Mouse (Mus musculus): Measurements from ENCODE around the gene Slc2a8.

DNA sequence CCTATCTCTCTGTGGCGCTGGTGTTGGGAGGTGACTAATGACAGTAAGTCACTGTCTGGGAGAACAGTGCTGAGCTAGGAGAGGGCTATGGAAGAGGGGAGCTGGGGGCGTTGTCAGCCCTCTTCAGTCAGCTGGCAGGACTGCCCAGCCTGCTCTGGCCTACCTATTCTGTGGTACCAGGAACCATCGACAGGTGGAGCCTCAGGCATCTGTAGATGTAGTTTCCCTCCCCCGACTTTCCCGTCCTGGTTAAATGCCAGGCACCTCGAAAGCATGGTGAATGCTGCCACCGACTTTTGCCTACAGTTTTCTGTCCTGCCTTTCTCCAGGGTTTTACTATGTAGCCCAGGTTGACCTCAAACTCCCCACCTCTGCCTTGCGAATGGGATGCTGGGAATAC lies 24.5 kb downstream of the Slc2a8 start:
- TF ChIP-seq GATA1 (IDR thresholded peaks at IDR 0.05; ENCODE audit: low read depth, low read length) = no peak
- TF ChIP-seq POLR2A (IDR thresholded peaks at IDR 0.05; ENCODE audit: control insufficient read depth in 1 of 2, insufficient read depth in 1 of 2, low read depth in 1 of 2, low read length in 2 of 2, poor library complexity in 1 of 2) = no peak
- no peak for TF ChIP-seq EP300 (IDR thresholded peaks at IDR 0.05; ENCODE audit: low read depth in 1 of 2, low read length in 2 of 2)
- TF ChIP-seq CTCF (IDR thresholded peaks at IDR 0.05 in 2 of 3, conservative IDR thresholded peaks at IDR 0.05 in 1 of 3; ENCODE audit: control insufficient read depth in 1 of 3, insufficient read depth in 1 of 3, low read depth in 2 of 3, low read length in 3 of 3, poor library complexity in 1 of 3, severe bottlenecking in 1 of 3) = no peak
- TF ChIP-seq MAFK (IDR thresholded peaks at IDR 0.05; ENCODE audit: borderline replicate concordance, low read depth, low read length) = no peak
- no peak for TF ChIP-seq CHD2 (IDR thresholded peaks at IDR 0.05; ENCODE audit: low read length)
- no peak for TF ChIP-seq TBP (IDR thresholded peaks at IDR 0.05; ENCODE audit: low read depth, low read length)
- no peak for TF ChIP-seq ETS1 (IDR thresholded peaks at IDR 0.05; ENCODE audit: low read depth, low read length)
- TF ChIP-seq ZNF384 (IDR thresholded peaks at IDR 0.05; ENCODE audit: low read depth, low read length) = no peak
